Mouse (Mus musculus) cortical plate, adult 2 months (tissue): ENCODE results near the gene Rufy4.

Experiments
- CTCF ChIP-seq: fragments of 200-500 bp; IDR thresholded peaks from 2 replicates; pipeline ENCODE4 v1.5.1; 2011; ENCODE audit warnings: mild to moderate bottlenecking, control low read depth, low read length; ENCODE audit not compliant: insufficient read depth; ENCODE audit errors: extremely low read depth
- POLR2A ChIP-seq: fragments of 200-500 bp; IDR thresholded peaks from 2 replicates; pipeline ENCODE4 v1.6.1; 2011; ENCODE audit warnings: mild to moderate bottlenecking, low read length, control low read depth; ENCODE audit not compliant: insufficient read depth; ENCODE audit errors: extremely low read depth

- TF ChIP-seq CTCF (no peak), POLR2A (no peak)
Observed at GRCm38 (mm10) chr1:74088569-74088968, 36.8 kb upstream of the Rufy4 start.
